Mouse (Mus musculus): Measurements from ENCODE around the gene Slc9a9. TPM values are rescaled to one million over a fixed set of nuclear protein-coding genes. Genes with fewer than 3 reads are reported as not detected.

The Slc9a9 gene
- polyA plus RNA-seq (2012; fragmentation: generic; extraction: Trizol): 4.4 TPM
- long read RNA-seq, experiment 1, transcript Slc9a9-201 (16 exons, 3,468 nt): major isoform, 11 of 25 reads
- long read RNA-seq, experiment 1, partial matches to known transcripts: 6 of 25 reads
- long read RNA-seq, experiment 1, other reads (novel, unspliced or antisense): 8 of 25 reads
- long read RNA-seq, experiment 2, transcript Slc9a9-201 (16 exons, 3,468 nt): major isoform, 31 of 40 reads
- long read RNA-seq, experiment 2, partial matches to known transcripts: 3 of 40 reads
- long read RNA-seq, experiment 2, other reads (novel, unspliced or antisense): 6 of 40 reads

DNA sequence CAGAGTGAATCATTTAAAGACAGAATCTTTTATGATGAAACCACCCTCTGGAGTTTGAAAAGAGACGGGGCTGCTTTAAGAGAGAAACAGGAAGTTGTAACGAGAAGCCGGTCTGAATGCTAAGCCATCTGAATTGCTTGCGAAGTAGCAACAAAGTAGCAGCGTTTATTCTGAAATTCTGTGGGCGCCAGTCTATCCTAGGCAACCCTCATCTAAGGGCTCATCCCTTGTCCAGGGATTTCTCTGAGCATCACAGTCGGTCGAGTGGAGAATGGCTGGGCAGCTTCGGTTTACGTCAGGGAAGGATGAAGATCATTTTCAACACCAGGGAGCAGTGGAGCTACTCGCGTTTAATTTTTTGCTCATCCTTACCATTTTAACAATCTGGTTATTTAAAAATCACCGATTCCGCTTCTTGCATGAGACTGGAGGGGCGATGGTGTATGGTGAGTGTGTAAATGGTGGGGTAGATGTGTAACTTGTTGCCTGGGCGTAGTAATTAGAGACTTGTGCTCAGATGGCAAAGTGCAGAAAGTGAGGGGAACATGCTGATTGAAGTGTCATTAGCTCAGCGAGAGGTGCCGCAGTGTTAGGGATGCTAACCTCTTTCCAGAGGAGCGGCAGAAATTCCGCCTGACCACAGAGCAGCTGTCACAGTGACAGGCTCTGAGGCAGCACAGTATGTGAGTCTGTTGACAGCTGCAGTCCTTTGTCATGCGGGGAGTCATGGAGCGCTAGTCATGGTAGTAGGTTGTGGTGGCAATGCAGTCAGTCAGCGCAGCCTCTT, at the start of gene Slc9a9:
Gene Slc9a9, plus strand, starts transcription at position 119 of the 787 bp plus-strand sequence.
- no peaks in the 10 kb centered on the region for H3K36me3 ChIP-seq (ENCODE audit: control insufficient read depth, insufficient read depth)
- no peaks in the 10 kb centered on the region for H3K79me3 ChIP-seq (ENCODE audit: low read depth)
- H3ac ChIP-seq (ENCODE audit: control insufficient read depth, insufficient read length, low read depth): peak within 1 kb of the TSS; percentile 49
- H3K4me3 ChIP-seq (ENCODE audit: insufficient read depth, poor library complexity, severe bottlenecking): peak within 1 kb of the TSS; percentile 36
- H3K27me3 ChIP-seq (ENCODE audit: control insufficient read depth, insufficient read depth, insufficient read length): no peaks in the 10 kb centered on the region
- peaks cover 14% of the 10 kb centered on the region for H3K79me2 ChIP-seq (ENCODE audit: control insufficient read depth, insufficient read depth)
- TF ChIP-seq CEBPB (IDR thresholded peaks at IDR 0.05; ENCODE audit: low read depth) (no peak), USF1 (IDR thresholded peaks at IDR 0.05; ENCODE audit: low read depth) (no peak), FOSL1 (IDR thresholded peaks at IDR 0.05; ENCODE audit: insufficient read depth, low read length, poor library complexity, severe bottlenecking) (peak; percentile 7), MYOG (IDR thresholded peaks at IDR 0.05; ENCODE audit: control insufficient read depth, extremely low read depth, insufficient read length) (peak; percentile 67), CTCF (IDR thresholded peaks at IDR 0.05; ENCODE audit: control insufficient read depth, insufficient read depth, insufficient read length) (no peak), MAX (IDR thresholded peaks at IDR 0.05) (peak; percentile 75), MYOD1 (IDR thresholded peaks at IDR 0.05; ENCODE audit: control insufficient read depth, insufficient read length, low read depth) (peak; percentile 100)

DNA sequence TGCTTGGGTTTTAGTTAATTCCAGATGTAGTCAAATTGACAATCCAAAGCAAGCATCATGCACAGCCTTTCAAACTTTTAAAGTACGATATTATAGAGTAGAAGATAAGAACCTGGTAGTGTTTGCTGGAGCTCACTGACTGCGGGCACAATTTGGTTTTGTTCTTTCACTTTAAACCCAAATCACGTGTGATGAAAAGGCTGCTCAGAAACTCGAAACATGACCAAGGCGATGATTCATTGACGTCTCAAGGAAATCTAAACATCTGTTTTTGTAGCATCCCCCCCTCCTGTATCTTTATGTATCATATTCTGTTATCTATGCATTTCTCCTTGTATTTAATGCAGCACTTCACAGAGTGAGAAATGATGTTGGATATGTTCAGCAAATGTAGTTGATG, 49.4 kb upstream of the Slc9a9 start:
- Histone ChIP-seq H3K4me3 (ENCODE audit: insufficient read depth, poor library complexity, severe bottlenecking) (no peak overlapping the region), H3K27me3 (ENCODE audit: control insufficient read depth, insufficient read depth, insufficient read length) (no peaks in the 10 kb centered on the region), H3K79me3 (ENCODE audit: low read depth) (no peaks in the 10 kb centered on the region), H3K36me3 (ENCODE audit: control insufficient read depth, insufficient read depth) (no peaks in the 10 kb centered on the region), H3K79me2 (ENCODE audit: control insufficient read depth, insufficient read depth) (no peaks in the 10 kb centered on the region), H3ac (ENCODE audit: control insufficient read depth, insufficient read length, low read depth) (no peak overlapping the region)
- TF ChIP-seq MYOD1 (IDR thresholded peaks at IDR 0.05; ENCODE audit: control insufficient read depth, insufficient read length, low read depth) (no peak), MYOG (IDR thresholded peaks at IDR 0.05; ENCODE audit: control insufficient read depth, extremely low read depth, insufficient read length) (no peak), MAX (IDR thresholded peaks at IDR 0.05) (no peak), CEBPB (IDR thresholded peaks at IDR 0.05; ENCODE audit: low read depth) (no peak), USF1 (IDR thresholded peaks at IDR 0.05; ENCODE audit: low read depth) (peak; percentile 52), CTCF (IDR thresholded peaks at IDR 0.05; ENCODE audit: control insufficient read depth, insufficient read depth, insufficient read length) (no peak), FOSL1 (IDR thresholded peaks at IDR 0.05; ENCODE audit: insufficient read depth, low read length, poor library complexity, severe bottlenecking) (no peak)

DNA sequence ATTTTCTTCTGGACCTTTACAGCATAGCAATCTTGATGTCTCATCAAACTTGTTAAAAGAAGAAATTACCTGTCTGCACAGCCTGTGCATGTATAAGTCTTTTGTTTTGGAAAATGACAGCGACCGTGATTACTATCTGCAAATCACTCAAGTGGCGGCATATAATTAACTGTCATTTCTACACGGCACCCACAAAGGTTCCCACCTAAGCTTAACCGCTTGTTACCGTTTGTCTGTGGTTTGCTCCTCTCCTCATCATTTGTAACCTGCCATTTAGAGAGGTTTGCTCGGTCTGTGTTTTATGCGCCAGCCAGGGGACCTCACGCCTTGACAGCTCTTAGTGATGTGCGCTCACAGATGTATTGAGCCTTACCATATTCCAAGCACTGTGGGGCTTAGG, 48.9 kb upstream of the Slc9a9 start:
- H3K27me3 ChIP-seq (ENCODE audit: control insufficient read depth, insufficient read depth, insufficient read length): no peaks in the 10 kb centered on the region
- no peaks in the 10 kb centered on the region for H3K79me3 ChIP-seq (ENCODE audit: low read depth)
- no peaks in the 10 kb centered on the region for H3K79me2 ChIP-seq (ENCODE audit: control insufficient read depth, insufficient read depth)
- H3K4me3 ChIP-seq (ENCODE audit: insufficient read depth, poor library complexity, severe bottlenecking): no peak overlapping the region
- no peak for TF ChIP-seq FOSL1 (IDR thresholded peaks at IDR 0.05; ENCODE audit: insufficient read depth, low read length, poor library complexity, severe bottlenecking)
- TF ChIP-seq MYOD1 (IDR thresholded peaks at IDR 0.05; ENCODE audit: control insufficient read depth, insufficient read length, low read depth): no peak
- no peak for TF ChIP-seq USF1 (IDR thresholded peaks at IDR 0.05; ENCODE audit: low read depth)
- TF ChIP-seq MYOG (IDR thresholded peaks at IDR 0.05; ENCODE audit: control insufficient read depth, extremely low read depth, insufficient read length): no peak
- TF ChIP-seq CTCF (IDR thresholded peaks at IDR 0.05; ENCODE audit: control insufficient read depth, insufficient read depth, insufficient read length): no peak
- H3ac ChIP-seq (ENCODE audit: control insufficient read depth, insufficient read length, low read depth): no peak overlapping the region
- H3K36me3 ChIP-seq (ENCODE audit: control insufficient read depth, insufficient read depth): no peaks in the 10 kb centered on the region

DNA sequence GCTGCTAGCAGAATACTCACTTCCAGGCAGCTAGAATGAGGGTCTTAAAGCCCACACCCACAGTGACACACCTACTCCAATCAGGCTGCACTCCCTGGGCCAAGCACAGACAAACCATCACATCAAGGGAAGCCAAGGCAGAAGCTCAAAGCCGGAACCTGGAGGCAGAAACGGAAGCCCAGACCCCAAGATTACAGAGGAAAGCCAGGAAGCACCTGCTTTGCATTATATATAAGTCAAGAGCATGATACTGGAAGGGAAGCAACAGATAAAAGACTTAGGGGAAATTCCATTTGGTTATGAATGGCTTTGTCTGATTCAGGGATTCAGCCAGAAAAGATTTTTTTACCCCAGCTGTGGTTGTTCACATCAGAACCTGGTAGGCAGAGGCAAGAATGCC, 47.8 kb upstream of the Slc9a9 start:
- Histone ChIP-seq H3K4me3 (ENCODE audit: insufficient read depth, poor library complexity, severe bottlenecking) (no peak overlapping the region), H3K79me2 (ENCODE audit: control insufficient read depth, insufficient read depth) (no peaks in the 10 kb centered on the region), H3K79me3 (ENCODE audit: low read depth) (no peaks in the 10 kb centered on the region), H3K27me3 (ENCODE audit: control insufficient read depth, insufficient read depth, insufficient read length) (no peaks in the 10 kb centered on the region), H3K36me3 (ENCODE audit: control insufficient read depth, insufficient read depth) (no peaks in the 10 kb centered on the region), H3ac (ENCODE audit: control insufficient read depth, insufficient read length, low read depth) (no peak overlapping the region)
- TF ChIP-seq FOSL1 (IDR thresholded peaks at IDR 0.05; ENCODE audit: insufficient read depth, low read length, poor library complexity, severe bottlenecking) (no peak), MYOG (IDR thresholded peaks at IDR 0.05; ENCODE audit: control insufficient read depth, extremely low read depth, insufficient read length) (no peak), CEBPB (IDR thresholded peaks at IDR 0.05; ENCODE audit: low read depth) (no peak), MYOD1 (IDR thresholded peaks at IDR 0.05; ENCODE audit: control insufficient read depth, insufficient read length, low read depth) (no peak), CTCF (IDR thresholded peaks at IDR 0.05; ENCODE audit: control insufficient read depth, insufficient read depth, insufficient read length) (no peak), MAX (IDR thresholded peaks at IDR 0.05) (no peak), USF1 (IDR thresholded peaks at IDR 0.05; ENCODE audit: low read depth) (no peak)

DNA sequence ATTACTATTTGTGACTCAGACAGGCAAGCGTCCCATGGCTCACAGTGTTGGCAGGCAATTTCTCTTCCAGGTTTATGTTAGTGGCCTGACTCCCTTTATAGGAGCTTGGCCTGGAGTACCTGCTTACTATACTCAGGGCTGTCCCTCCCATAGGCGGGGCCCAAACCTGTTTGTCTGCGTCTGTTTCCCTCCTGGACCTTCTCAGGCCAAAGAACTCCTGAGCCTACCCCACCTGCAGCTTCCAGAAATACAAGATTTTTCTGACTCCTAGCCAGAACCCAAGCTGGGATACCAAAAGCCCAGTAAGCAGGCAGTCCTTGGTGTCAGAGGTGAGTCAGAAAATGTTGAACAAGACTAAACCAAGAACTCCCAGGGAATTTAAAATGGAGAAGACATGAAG, 43.0 kb upstream of the Slc9a9 start:
- Histone ChIP-seq H3K79me2 (ENCODE audit: control insufficient read depth, insufficient read depth) (no peaks in the 10 kb centered on the region), H3K36me3 (ENCODE audit: control insufficient read depth, insufficient read depth) (no peaks in the 10 kb centered on the region), H3ac (ENCODE audit: control insufficient read depth, insufficient read length, low read depth) (no peak overlapping the region), H3K4me3 (ENCODE audit: insufficient read depth, poor library complexity, severe bottlenecking) (no peak overlapping the region), H3K27me3 (ENCODE audit: control insufficient read depth, insufficient read depth, insufficient read length) (no peaks in the 10 kb centered on the region), H3K79me3 (ENCODE audit: low read depth) (no peaks in the 10 kb centered on the region)
- no peak for TF ChIP-seq MAX (IDR thresholded peaks at IDR 0.05)
- TF ChIP-seq MYOD1 (IDR thresholded peaks at IDR 0.05; ENCODE audit: control insufficient read depth, insufficient read length, low read depth): no peak
- TF ChIP-seq USF1 (IDR thresholded peaks at IDR 0.05; ENCODE audit: low read depth): no peak
- no peak for TF ChIP-seq FOSL1 (IDR thresholded peaks at IDR 0.05; ENCODE audit: insufficient read depth, low read length, poor library complexity, severe bottlenecking)
- no peak for TF ChIP-seq MYOG (IDR thresholded peaks at IDR 0.05; ENCODE audit: control insufficient read depth, extremely low read depth, insufficient read length)
- TF ChIP-seq CEBPB (IDR thresholded peaks at IDR 0.05; ENCODE audit: low read depth): no peak
- TF ChIP-seq CTCF (IDR thresholded peaks at IDR 0.05; ENCODE audit: control insufficient read depth, insufficient read depth, insufficient read length): no peak

Data from C2C12 (cell line).